Mouse (Mus musculus) retina, postnatal 7 days (tissue): ENCODE results near the gene Prrt1.

ENCODE experiments used
- DNase-seq: peaks from one replicate; pipeline ENCODE4 v3.0.0-alpha.2; 2012; ENCODE audit warnings: low read depth, low spot score

Gene Prrt1

DNA sequence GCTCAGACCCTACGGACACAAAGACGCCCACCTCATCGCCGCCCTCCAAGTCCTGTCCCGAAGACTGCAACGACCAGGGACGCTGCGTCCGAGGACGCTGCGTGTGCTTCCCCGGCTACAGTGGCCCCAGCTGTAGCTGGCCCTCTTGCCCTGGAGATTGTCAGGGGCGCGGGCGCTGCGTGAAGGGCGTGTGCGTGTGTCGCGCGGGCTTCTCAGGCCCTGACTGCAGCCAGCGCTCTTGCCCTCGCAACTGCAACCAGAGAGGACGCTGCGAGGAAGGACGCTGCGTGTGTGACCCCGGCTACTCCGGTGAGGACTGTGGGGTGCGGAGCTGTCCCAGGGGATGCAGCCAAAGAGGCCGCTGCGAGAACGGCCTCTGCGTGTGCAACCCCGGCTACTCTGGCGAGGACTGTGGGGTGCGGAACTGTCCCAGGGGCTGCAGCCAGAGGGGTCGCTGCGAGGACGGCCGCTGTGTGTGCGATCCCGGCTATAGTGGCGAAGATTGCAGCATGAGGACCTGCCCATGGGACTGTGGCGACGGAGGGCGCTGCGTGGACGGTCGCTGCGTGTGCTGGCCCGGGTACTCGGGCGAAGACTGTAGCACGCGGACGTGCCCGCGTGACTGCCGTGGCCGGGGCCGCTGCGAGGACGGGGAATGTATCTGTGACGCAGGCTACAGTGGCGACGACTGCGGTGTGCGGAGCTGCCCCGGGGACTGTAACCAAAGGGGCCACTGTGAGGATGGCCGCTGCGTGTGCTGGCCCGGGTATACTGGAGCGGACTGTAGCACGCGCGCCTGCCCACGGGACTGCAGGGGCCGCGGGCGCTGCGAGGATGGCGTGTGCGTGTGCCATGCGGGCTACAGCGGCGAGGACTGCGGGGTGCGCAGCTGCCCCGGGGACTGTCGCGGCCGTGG is 42.1 kb downstream of the Prrt1 start:
- no peak for DNase-seq

DNA sequence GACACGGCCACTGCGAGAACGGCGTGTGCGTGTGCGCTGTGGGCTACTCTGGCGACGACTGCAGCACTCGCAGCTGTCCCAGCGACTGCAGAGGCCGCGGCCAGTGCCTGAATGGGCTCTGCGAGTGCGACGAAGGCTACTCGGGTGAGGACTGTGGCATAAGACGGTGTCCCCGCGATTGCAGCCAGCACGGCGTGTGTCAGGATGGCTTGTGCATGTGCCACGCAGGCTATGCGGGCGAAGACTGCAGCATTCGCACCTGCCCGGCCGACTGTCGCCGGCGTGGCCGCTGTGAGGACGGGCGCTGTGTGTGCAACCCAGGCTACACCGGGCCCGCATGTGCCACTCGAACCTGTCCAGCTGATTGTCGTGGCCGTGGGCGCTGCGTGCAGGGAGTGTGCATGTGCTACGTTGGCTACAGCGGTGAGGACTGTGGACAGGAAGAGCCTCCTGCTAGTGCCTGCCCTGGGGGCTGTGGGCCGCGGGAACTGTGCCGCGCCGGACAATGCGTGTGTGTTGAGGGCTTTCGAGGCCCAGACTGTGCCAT is 43.0 kb downstream of the Prrt1 start:
- DNase-seq, result no peak

DNA sequence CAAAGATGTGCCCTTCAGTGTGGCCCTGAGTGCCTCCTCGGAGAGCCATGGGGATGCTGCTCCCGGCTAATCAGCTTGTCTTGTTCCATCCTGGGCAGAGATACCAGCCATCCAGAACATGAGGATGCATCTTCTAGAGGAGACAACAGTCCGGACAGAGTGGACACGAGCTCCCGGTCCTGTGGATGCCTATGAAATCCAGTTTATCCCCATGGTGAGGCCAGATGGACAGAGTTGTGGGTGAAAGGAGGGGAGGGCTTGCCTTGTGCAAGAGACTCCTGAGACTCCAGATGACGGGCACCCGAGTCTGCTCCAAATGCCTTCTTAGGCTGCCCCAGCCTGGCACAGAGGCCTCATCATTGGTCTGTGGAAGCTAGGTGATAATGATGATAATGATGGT is 43.8 kb downstream of the Prrt1 start:
- DNase-seq, result no peak

DNA sequence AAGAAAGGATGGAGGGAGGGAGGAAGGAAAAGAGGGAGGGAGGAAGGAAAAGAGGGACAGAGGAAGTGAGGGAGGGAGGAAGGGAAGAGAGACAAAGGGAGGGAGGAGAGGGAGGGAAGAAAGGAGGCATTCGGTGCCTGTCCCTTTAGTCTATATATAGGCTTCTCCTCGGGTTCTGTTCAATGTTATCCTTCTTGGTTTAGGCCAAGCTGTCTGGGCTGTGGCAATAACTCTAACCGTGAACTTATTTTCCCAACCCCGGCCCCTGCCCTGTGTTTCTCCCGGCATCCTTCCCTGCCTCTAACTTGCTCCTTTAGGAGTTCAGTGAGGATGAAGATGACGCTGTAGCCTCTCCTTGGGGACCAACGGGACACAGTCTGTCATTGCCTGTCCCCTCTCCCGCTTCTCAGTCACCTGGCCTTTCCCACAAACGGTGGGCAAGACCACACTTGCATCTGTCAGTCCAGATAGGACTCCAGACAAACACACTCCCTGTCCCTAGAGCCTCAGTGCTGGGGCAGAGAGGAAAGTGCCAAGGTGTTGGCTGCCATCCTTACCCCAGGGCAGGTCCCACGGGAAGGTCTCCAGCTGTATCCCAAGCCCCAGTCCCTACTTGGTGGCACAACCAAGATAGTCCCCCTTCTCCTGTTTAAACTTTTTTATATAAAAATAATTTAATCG is 45.3 kb downstream of the Prrt1 start:
- DNase-seq, result no peak

DNA sequence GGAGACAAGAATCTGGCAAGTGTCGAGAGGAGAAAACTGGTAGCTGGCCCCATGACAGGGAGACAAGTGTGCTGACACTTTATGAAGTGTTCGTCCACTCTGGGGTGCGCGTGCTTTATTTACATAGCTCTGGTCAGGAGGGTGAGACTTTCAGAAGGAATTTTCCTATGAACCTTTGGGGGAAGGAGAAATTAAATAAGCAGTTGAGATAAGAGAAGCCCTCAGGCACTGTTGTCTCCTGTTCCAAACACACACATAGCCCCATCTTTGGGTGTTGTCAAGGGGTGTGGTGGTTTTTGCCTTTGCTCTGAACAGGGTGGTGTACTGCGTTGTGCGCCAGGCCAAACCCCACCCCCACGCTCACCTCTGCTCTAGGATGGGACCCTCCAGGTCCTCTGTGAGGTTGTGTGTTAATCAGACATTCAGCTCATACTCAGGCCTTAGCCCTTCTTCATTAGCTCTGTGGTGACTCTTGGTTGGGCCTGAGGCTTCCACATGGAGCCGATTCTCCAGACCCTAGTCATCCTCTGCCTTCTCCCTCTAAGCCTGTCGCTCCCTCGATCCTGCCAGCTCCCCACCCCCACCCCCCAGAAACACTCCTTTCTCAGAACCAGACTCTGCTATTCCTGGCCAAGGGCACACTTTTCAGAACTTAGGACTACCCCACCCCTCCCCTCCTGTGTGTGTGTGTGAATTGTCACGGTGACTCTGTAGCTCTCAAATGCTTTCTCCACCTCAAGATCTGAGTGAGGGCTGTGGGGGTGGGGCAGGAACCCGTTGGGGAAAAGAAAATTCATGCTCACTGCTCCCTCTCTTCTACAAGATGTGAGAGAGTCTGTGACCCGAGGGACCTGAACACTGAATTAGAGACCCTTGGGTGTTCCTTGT is 46.1 kb downstream of the Prrt1 start:
- no peak for DNase-seq

DNA sequence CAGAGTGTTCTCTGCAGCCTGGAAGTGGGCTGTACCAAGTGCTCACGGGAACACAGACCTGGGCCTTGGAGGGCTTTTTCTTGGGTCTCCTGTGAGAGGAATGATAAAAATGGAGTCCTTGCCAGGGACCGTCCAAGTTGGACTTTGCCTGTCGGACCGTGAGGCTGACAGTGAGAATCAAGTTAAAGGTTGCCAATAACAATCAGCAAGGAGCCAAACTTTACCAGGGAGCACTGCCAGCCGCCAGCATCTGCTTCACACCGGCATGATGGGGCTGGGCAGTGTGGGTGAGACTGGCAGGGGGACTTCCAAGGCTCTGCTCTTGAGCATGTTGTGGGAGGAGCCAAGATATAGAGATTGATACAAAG is 46.7 kb downstream of the Prrt1 start:
- DNase-seq, result no peak

DNA sequence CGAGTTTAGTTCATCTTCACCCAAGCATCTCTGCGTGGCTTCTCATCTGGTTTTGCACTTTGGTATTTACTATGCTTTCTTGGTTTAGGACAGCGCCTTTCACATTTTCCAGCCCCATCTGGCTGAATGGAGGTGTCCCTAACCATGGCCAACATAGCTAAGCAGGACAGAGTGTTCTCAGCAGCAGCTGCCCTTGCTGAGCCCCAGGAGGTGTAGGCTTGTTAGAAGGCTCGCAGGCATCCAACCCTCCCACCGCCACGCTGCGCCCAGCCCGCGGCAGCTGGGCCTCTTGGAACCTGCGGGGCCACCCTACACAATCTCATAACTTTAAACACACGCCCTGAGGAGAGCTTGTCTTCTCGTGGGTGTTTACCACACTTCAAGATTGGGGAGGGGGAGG is 47.3 kb downstream of the Prrt1 start:
- DNase-seq, result no peak

DNA sequence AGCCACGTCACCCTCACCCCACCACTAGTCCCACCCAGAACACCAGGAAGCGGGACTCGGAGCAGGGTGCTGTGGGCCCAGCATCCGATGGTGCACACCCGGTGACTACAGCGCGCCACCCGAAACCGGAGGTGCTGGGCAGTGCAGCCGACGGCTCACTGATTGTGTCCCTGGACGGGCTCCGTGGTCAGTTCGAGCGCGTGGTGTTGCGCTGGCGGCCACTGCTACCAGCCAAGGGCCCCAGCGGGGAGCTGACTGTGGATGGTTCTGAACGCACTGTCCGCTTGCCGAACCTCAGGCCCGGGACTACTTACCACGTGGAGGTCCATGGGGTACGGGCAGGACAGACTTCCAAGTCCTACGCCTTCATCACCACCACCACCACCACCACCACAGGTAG is 50.9 kb downstream of the Prrt1 start:
- DNase-seq, result no peak

DNA sequence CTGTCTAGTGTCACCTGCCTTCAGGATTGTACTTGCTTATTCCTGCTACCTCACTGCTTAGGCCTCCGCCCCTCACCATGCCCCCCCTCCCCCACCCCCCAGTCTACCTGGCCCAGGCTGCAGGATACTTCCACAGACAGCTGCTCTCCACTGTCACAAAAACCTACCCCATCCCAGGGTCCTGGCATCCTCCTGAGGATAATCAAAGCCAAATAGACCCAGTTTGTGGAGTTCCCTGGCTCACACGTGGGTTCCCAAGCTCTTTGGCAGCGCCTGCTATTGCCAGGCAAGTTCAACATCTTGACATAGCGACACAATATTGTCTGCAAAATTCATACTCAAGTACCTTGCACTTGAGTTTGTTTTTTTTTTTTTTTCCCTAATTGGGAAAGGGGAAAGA is 51.3 kb downstream of the Prrt1 start:
- no peak for DNase-seq

DNA sequence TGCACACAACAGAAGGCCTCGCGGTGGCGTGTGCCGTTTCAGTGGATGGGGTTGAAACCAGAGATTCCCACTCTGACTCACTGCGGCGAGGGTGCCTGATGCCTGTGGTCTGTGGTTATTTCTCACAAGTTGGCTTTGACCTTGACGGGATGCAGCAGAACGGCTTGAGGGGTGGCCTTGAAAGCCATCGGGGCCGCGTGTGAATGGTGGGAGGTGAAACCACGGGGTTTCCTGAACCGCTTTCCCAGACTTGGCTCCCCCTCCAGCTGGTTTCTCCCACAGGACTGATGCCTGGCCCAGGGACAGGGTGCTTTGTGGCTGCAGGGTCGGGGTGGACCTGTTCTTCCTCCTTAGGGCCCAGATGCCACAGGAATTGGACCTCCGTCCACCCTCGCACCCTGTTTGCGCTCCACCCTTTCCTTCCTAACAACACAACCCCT is 51.8 kb downstream of the Prrt1 start:
- no peak for DNase-seq

DNA sequence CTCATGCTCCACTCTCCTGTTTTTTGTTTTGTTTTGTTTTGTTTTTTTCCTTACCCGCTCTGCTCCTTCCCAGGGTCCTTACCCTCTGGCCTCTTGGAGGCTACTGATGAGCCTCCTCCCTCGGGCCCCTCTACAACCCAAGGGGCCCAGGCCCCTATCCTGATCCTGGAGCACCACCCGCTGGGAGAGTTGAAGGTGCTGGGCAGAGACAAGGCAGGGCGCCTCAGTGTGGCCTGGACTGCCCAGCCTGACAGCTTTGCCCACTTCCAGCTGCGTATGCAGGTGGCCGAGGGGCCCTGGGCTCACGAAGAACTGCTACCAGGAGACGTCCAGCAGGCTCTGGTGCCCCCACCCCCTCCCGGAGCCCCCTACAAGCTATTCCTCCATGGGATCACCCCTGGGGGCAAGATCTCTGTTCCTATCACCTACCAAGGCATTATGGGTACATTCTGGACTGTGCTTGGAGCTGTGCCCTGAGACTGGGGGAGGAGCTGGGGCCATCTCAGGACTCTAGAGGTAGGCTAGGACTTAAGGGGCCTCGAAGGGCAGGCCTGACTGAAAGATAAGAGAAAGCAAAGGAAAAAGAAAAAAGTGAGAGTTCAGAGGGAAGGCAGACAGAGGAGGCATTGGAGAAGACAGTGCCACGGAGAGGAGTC is 52.7 kb downstream of the Prrt1 start:
- DNase-seq, result no peak
